Mouse (Mus musculus): ENCODE data around the gene Hes7.

DNA sequence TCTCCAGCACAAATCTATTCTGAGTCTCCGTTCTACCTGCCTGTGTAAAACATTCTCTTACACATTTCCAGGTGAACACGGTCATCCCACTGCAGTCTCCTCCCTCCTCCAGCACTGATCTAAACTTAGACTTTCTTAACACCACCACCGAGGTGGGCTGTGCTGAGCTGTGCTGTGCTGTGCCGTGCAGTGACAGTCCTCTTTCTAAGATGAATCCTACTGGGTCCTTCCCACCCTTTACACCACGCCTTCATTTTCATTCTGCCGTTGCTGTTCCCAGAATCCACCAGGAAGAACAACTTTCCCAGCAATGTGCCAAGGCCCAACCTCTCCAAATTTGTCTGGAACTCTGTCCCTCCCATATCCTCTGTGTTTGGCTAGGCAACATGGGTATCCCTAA lies 33.8 kb upstream of the Hes7 start:
- TF ChIP-seq ETS1 (IDR thresholded peaks at IDR 0.05; ENCODE audit: low read depth, low read length) (no peak), NRF1 (IDR thresholded peaks at IDR 0.05; ENCODE audit: insufficient read depth, low read depth, low read length, poor library complexity, severe bottlenecking) (no peak), CTCF (IDR thresholded peaks at IDR 0.05 in 2 of 3, conservative IDR thresholded peaks at IDR 0.05 in 1 of 3; ENCODE audit: control insufficient read depth in 1 of 3, insufficient read depth in 1 of 3, low read depth in 2 of 3, low read length in 3 of 3, poor library complexity in 1 of 3, severe bottlenecking in 1 of 3) (no peak)
